Mouse (Mus musculus) ES-Bruce4 (cell line): ENCODE measurements at regions not wholly inside any gene's neighbourhood (a gene's known extent, or its start where the extent isn't known, plus 50 kb on each side); places are given as distances from the start of the nearest gene placed in this dataset.

Source experiments
- H3K27ac ChIP-seq: 2 replicates; pipeline ENCODE4 v1.5.1; 2012; ENCODE audit warnings: low read length, inconsistent platforms; ENCODE audit not compliant: insufficient read depth
- H3K27me3 ChIP-seq: 2 replicates; pipeline ENCODE4 v1.6.1; 2012; ENCODE audit warnings: mild to moderate bottlenecking, low read length, inconsistent platforms; ENCODE audit not compliant: control insufficient read depth, poor library complexity, insufficient read depth, severe bottlenecking
- H3K36me3 ChIP-seq: 2 replicates; pipeline ENCODE4 v1.6.1; 2012; ENCODE audit warnings: inconsistent platforms, mild to moderate bottlenecking, low read length, moderate library complexity; ENCODE audit not compliant: control insufficient read depth, poor library complexity, insufficient read depth, severe bottlenecking
- H3K4me1 ChIP-seq: one replicate; pipeline ENCODE4 v1.8.1; 2011; ENCODE audit warnings: low read length; ENCODE audit not compliant: control insufficient read depth, insufficient read depth
- H3K4me3 ChIP-seq: 2 replicates; pipeline ENCODE4 v1.5.1; 2011; ENCODE audit warnings: low read depth, mild to moderate bottlenecking, low read length
- H3K9ac ChIP-seq: 2 replicates; pipeline ENCODE4 v1.6.1; 2012; ENCODE audit warnings: low read depth, mild to moderate bottlenecking, inconsistent platforms; ENCODE audit not compliant: poor library complexity, severe bottlenecking
- H3K9me3 ChIP-seq: replicated peaks from 2 replicates; pipeline ENCODE4 v1.6.1; 2012; ENCODE audit warnings: mild to moderate bottlenecking, low read length, inconsistent platforms; ENCODE audit not compliant: control insufficient read depth, poor library complexity, insufficient read depth, severe bottlenecking
- CTCF ChIP-seq: IDR thresholded peaks from one replicate; pipeline ENCODE4 v1.8.1; 2011; ENCODE audit warnings: low read depth, low read length
- EP300 ChIP-seq: IDR thresholded peaks from 2 replicates; pipeline ENCODE4 v1.6.1; 2011; ENCODE audit warnings: low read depth, low read length; ENCODE audit not compliant: insufficient read depth
- POLR2A ChIP-seq: IDR thresholded peaks from one replicate; pipeline ENCODE4 v1.8.1; 2011; ENCODE audit warnings: low read length; ENCODE audit not compliant: insufficient read depth

DNA sequence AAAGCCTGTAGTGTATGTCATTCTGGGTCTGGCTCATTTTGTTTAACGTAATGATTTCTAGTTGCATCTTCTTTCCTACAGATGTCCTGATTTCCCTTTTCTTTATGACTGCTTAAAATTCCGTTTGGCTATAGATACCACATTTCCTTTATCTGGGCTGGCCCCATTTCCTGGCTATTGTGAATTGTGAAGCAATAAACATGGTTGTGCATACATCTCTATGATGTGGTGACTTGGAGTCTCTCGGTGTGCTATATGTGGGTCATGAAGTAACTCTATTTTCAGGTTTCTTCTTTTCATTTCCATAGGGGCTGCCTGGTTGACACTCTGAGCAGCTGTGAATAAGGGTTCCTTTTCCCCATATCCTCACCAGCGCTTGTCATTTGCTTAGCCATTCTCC is 336.7 kb upstream of the Tbl1xr1 start:
- H3K36me3 ChIP-seq, result no peaks in the 10 kb centered on the region
- no peak for TF ChIP-seq CTCF
- TF ChIP-seq POLR2A, result no peak
- no peak for TF ChIP-seq EP300
- no peak overlapping the region for H3K27ac ChIP-seq
- H3K9me3 ChIP-seq, result peaks cover 17% of the 10 kb centered on the region; the same call in 1 of the 2 replicates
- no peaks in the 10 kb centered on the region for H3K27me3 ChIP-seq
- no peak overlapping the region for H3K4me3 ChIP-seq
- no peak overlapping the region for H3K9ac ChIP-seq
- H3K4me1 ChIP-seq, result no peaks in the 10 kb centered on the region

DNA sequence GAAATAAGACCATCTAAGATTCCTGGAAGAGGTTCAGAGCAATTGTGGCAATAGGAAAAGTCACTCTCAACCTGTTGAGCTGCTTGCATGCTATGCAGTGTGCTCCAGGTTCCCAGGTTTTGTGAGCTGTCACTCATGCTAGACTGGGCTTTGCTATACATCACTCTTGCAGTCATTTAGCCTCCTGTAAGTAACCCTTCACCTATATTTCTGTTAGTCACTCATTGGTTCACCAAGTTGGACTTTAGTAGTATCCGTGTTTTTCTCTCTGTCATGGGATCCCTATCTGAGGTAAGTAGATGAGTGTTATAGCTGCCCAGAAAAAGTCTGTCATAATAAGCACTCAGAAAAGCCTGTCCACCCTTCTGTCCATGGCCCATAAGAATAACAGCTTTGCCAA is 332.3 kb upstream of the Tbl1xr1 start:
- Histone ChIP-seq H3K4me1 (no peaks in the 10 kb centered on the region), H3K9ac (no peak overlapping the region), H3K9me3 (0 out of 2 replicates have a peak, but pooled peaks cover 5% of the 10 kb centered on the region), H3K27me3 (no peaks in the 10 kb centered on the region), H3K36me3 (no peaks in the 10 kb centered on the region), H3K27ac (no peak overlapping the region), H3K4me3 (no peak overlapping the region)
- TF ChIP-seq CTCF, result no peak
- no peak for TF ChIP-seq EP300
- TF ChIP-seq POLR2A, result no peak

DNA sequence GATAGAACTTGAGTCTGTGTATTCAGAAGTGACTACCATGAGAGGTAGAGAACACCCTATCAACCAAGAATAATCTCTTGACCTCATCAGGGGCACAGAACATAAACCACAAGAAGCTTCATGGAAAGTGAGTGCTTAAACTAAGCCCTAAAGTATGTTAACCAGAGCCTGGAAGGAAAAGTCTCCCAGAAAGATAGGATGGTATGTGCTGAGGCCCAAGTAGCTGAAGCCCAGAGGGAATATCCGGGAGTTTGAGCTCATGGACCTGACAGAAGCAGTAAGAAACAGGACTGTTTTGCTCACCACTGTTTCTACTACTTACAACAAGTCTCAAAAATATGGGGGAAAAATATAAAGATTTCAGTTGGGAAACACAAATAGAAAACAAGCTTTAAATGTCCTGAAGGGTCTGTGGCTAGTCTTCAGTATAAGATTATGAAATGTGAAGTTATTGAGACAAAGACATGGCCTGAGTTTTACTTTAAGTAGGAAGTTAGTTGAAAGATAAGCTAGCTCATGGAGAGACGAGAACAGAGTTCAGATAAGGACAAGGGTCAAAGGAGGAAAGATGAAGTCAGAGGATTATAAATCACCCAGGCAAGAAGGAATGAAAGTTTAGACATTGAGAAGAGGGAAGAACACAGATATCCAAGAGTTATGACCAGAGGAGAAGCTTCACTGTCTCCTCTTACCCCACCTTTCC is 315.8 kb upstream of the Tbl1xr1 start:
- Histone ChIP-seq H3K36me3 (no peaks in the 10 kb centered on the region), H3K9me3 (no peaks in the 10 kb centered on the region), H3K9ac (no peak overlapping the region), H3K27ac (no peak overlapping the region), H3K27me3 (no peaks in the 10 kb centered on the region), H3K4me3 (no peak overlapping the region), H3K4me1 (no peaks in the 10 kb centered on the region)
- TF ChIP-seq CTCF (no peak), EP300 (no peak), POLR2A (no peak)

DNA sequence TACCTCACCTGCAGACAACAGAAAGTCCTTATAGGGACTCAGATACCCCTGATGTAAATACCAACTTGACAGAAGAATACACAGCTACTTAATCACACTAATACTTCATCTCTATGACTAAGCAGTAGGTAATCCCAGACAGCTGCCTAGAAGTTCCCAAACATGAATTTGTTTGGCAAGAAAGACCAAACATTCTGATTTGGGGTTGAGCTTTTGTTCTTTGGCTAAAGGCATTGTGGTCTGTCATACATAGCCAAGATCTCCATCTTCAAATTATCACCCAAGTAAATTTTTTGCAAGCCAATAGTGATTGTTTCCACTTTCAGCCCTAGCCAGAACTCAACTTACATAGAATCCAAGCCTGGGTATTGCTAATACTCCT is 315.2 kb upstream of the Tbl1xr1 start:
- H3K9ac ChIP-seq, result no peak overlapping the region
- no peaks in the 10 kb centered on the region for H3K9me3 ChIP-seq
- H3K27me3 ChIP-seq, result no peaks in the 10 kb centered on the region
- no peak for TF ChIP-seq CTCF
- no peak for TF ChIP-seq EP300
- TF ChIP-seq POLR2A, result no peak
- no peaks in the 10 kb centered on the region for H3K4me1 ChIP-seq
- H3K4me3 ChIP-seq, result no peak overlapping the region
- H3K36me3 ChIP-seq, result no peaks in the 10 kb centered on the region
- H3K27ac ChIP-seq, result no peak overlapping the region

DNA sequence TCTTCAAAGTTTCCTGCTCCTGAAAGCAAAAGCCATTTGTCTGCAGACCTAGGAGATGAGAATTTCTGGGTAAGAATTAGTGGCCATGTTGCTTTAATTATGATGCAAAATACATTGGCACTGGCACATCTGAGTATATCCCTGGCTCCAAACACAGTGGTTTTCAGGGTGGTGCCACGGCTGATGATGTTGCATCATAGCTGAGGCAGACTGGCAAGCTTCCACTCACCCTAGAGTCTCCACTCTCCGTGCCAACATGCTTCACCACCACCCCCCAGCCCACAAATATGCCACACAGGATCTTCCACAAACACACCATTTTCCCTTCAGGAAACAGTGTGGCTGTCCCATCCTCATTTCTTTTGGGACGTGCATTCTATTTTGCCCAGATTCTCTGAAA is 314.5 kb upstream of the Tbl1xr1 start:
- Histone ChIP-seq H3K27ac (no peak overlapping the region), H3K27me3 (no peaks in the 10 kb centered on the region), H3K9ac (no peak overlapping the region), H3K36me3 (no peaks in the 10 kb centered on the region), H3K9me3 (no peaks in the 10 kb centered on the region), H3K4me3 (no peak overlapping the region), H3K4me1 (no peaks in the 10 kb centered on the region)
- no peak for TF ChIP-seq EP300
- TF ChIP-seq CTCF, result no peak
- no peak for TF ChIP-seq POLR2A

DNA sequence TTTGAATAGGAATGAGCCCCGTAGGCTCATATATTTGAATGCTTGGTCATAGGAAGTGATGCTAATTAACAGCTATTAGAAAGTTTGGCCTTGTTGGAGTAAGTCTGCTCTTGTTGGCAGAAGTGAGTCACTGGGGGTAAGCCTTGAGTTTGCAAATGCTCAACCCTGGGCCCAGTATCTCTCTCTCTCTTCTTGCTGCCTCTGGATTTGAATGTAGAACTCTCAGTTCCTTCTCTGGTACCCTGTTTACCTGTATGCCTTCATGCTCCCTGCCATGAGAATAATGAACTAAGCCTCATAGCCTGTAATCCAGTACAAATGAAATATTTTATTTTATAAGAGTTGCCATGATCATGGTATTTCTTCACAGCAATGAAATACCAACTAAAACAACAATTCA is 308.4 kb upstream of the Tbl1xr1 start:
- Histone ChIP-seq H3K9me3 (no peaks in the 10 kb centered on the region), H3K9ac (no peak overlapping the region), H3K27ac (no peak overlapping the region), H3K4me1 (no peaks in the 10 kb centered on the region), H3K27me3 (no peaks in the 10 kb centered on the region), H3K36me3 (no peaks in the 10 kb centered on the region), H3K4me3 (no peak overlapping the region)
- no peak for TF ChIP-seq EP300
- TF ChIP-seq POLR2A, result no peak
- TF ChIP-seq CTCF, result no peak
